Mouse (Mus musculus): ENCODE results near the gene Ank3. TPM values are rescaled to one million over a fixed set of nuclear protein-coding genes. Genes with fewer than 3 reads are reported as not detected.

Ank3 gene
- total and polyA plus RNA-seq, 2 experiments from 2014 or later = 66.6 to 253 TPM

GRCm38 (mm10) chr10:69452180-69452977 lies 53.8 kb downstream of the Ank3 start:
- peak overlapping the region; percentile 20; the same call in 1 of the 2 replicates for H3K4me2 ChIP-seq (ENCODE audit: low read depth, low read length, poor library complexity, severe bottlenecking)
- H3K36me3 ChIP-seq (ENCODE audit: insufficient read depth, low read length) = no peaks in the 10 kb centered on the region
- DNase-seq (ENCODE audit: low spot score) (peak; percentile 88), ATAC-seq (ENCODE audit: low FRiP score) (no peak)
- H3K4me1 ChIP-seq (ENCODE audit: insufficient read depth, low read length) = no peaks in the 10 kb centered on the region
- no peak overlapping the region for H3K27ac ChIP-seq (ENCODE audit: low read depth, low read length)
- no peak overlapping the region for H3K4me3 ChIP-seq (ENCODE audit: low read depth, low read length)
- no peaks in the 10 kb centered on the region for H3K27me3 ChIP-seq (ENCODE audit: insufficient read depth, low read length)
- peak; percentile 91 for TF ChIP-seq CTCF (IDR thresholded peaks at IDR 0.05)
- H3K9ac ChIP-seq (replicated peaks; ENCODE audit: low read length, poor library complexity, severe bottlenecking) = no peak overlapping the region
- no peaks in the 10 kb centered on the region for H3K9me3 ChIP-seq (ENCODE audit: low read length)
- WGBS = 46% methylated on average over 9 of the region's 9 CpGs

GRCm38 (mm10) chr10:69453531-69453930 lies 55.0 kb downstream of the Ank3 start:
- no peak overlapping the region for H3K4me2 ChIP-seq (ENCODE audit: low read depth, low read length, poor library complexity, severe bottlenecking)
- no peaks in the 10 kb centered on the region for H3K9me3 ChIP-seq (ENCODE audit: low read length)
- no peaks in the 10 kb centered on the region for H3K36me3 ChIP-seq (ENCODE audit: insufficient read depth, low read length)
- H3K4me3 ChIP-seq (ENCODE audit: low read depth, low read length) = no peak overlapping the region
- no peaks in the 10 kb centered on the region for H3K4me1 ChIP-seq (ENCODE audit: insufficient read depth, low read length)
- DNase-seq (ENCODE audit: low spot score) = no peak
- H3K27me3 ChIP-seq (ENCODE audit: insufficient read depth, low read length) = no peaks in the 10 kb centered on the region
- no peak for TF ChIP-seq CTCF (IDR thresholded peaks at IDR 0.05)
- 90% methylated on average over 6 of the region's 6 CpGs for WGBS
- no peak overlapping the region for H3K27ac ChIP-seq (ENCODE audit: low read depth, low read length)
- no peak overlapping the region for H3K9ac ChIP-seq (replicated peaks; ENCODE audit: low read length, poor library complexity, severe bottlenecking)
- ATAC-seq (ENCODE audit: low FRiP score) = no peak

GRCm38 (mm10) chr10:69454480-69454879 lies 55.9 kb downstream of the Ank3 start:
- no peaks in the 10 kb centered on the region for H3K4me1 ChIP-seq (ENCODE audit: insufficient read depth, low read length)
- H3K27me3 ChIP-seq (ENCODE audit: insufficient read depth, low read length) = no peaks in the 10 kb centered on the region
- no peak overlapping the region for H3K4me3 ChIP-seq (ENCODE audit: low read depth, low read length)
- 50% methylated on average over 7 of the region's 7 CpGs for WGBS
- ATAC-seq (ENCODE audit: low FRiP score) = no peak
- TF ChIP-seq CTCF (IDR thresholded peaks at IDR 0.05) = peak; percentile 67
- no peak overlapping the region for H3K27ac ChIP-seq (ENCODE audit: low read depth, low read length)
- no peaks in the 10 kb centered on the region for H3K36me3 ChIP-seq (ENCODE audit: insufficient read depth, low read length)
- peak; percentile 25 for DNase-seq (ENCODE audit: low spot score)
- no peak overlapping the region for H3K4me2 ChIP-seq (ENCODE audit: low read depth, low read length, poor library complexity, severe bottlenecking)
- no peaks in the 10 kb centered on the region for H3K9me3 ChIP-seq (ENCODE audit: low read length)
- H3K9ac ChIP-seq (replicated peaks; ENCODE audit: low read length, poor library complexity, severe bottlenecking) = no peak overlapping the region

- peak; percentile 15 for DNase-seq (ENCODE audit: low spot score)
- 31% methylated on average over 4 of the region's 4 CpGs for WGBS
- no peak for ATAC-seq (ENCODE audit: low FRiP score)
- Histone ChIP-seq H3K36me3 (ENCODE audit: insufficient read depth, low read length) (no peaks in the 10 kb centered on the region), H3K9me3 (ENCODE audit: low read length) (no peaks in the 10 kb centered on the region), H3K4me1 (ENCODE audit: insufficient read depth, low read length) (peaks cover 19% of the 10 kb centered on the region; the same call in 1 of the 2 replicates), H3K4me3 (ENCODE audit: low read depth, low read length) (no peak overlapping the region), H3K27ac (ENCODE audit: low read depth, low read length) (peak overlapping the region; percentile 81), H3K9ac (replicated peaks; ENCODE audit: low read length, poor library complexity, severe bottlenecking) (no peak overlapping the region), H3K27me3 (ENCODE audit: insufficient read depth, low read length) (no peaks in the 10 kb centered on the region), H3K4me2 (ENCODE audit: low read depth, low read length, poor library complexity, severe bottlenecking) (no peak overlapping the region)
- no peak for TF ChIP-seq CTCF (IDR thresholded peaks at IDR 0.05)
These were observed 66.3 kb downstream of the Ank3 start for GRCm38 (mm10) chr10:69464826-69465225.

GRCm38 (mm10) chr10:69465558-69466200 lies 67.1 kb downstream of the Ank3 start:
- Histone ChIP-seq H3K9me3 (ENCODE audit: low read length) (no peaks in the 10 kb centered on the region), H3K36me3 (ENCODE audit: insufficient read depth, low read length) (no peaks in the 10 kb centered on the region), H3K27ac (ENCODE audit: low read depth, low read length) (peak overlapping the region; percentile 92), H3K4me1 (ENCODE audit: insufficient read depth, low read length) (peaks cover 19% of the 10 kb centered on the region; the same call in 1 of the 2 replicates), H3K9ac (replicated peaks; ENCODE audit: low read length, poor library complexity, severe bottlenecking) (no peak overlapping the region), H3K4me3 (ENCODE audit: low read depth, low read length) (peak overlapping the region; percentile 17; the same call in 1 of the 2 replicates), H3K27me3 (ENCODE audit: insufficient read depth, low read length) (no peaks in the 10 kb centered on the region), H3K4me2 (ENCODE audit: low read depth, low read length, poor library complexity, severe bottlenecking) (peak overlapping the region; percentile 36)
- 18% methylated on average over 11 of the region's 11 CpGs for WGBS
- DNase-seq (ENCODE audit: low spot score) = peak; percentile 96
- ATAC-seq (ENCODE audit: low FRiP score) = peak; percentile 87
- no peak for TF ChIP-seq CTCF (IDR thresholded peaks at IDR 0.05)

- no peak overlapping the region for H3K4me3 ChIP-seq (ENCODE audit: low read depth, low read length)
- DNase-seq (ENCODE audit: low spot score) = peak; percentile 31
- H3K4me2 ChIP-seq (ENCODE audit: low read depth, low read length, poor library complexity, severe bottlenecking) = peak overlapping the region; percentile 36
- TF ChIP-seq CTCF (IDR thresholded peaks at IDR 0.05) = no peak
- no peaks in the 10 kb centered on the region for H3K27me3 ChIP-seq (ENCODE audit: insufficient read depth, low read length)
- H3K9me3 ChIP-seq (ENCODE audit: low read length) = no peaks in the 10 kb centered on the region
- WGBS = 18% methylated on average over 2 of the region's 2 CpGs
- no peak for ATAC-seq (ENCODE audit: low FRiP score)
- H3K4me1 ChIP-seq (ENCODE audit: insufficient read depth, low read length) = peaks cover 19% of the 10 kb centered on the region; the same call in 1 of the 2 replicates
- no peak overlapping the region for H3K9ac ChIP-seq (replicated peaks; ENCODE audit: low read length, poor library complexity, severe bottlenecking)
- no peaks in the 10 kb centered on the region for H3K36me3 ChIP-seq (ENCODE audit: insufficient read depth, low read length)
- peak overlapping the region; percentile 92 for H3K27ac ChIP-seq (ENCODE audit: low read depth, low read length)
These were observed 67.6 kb downstream of the Ank3 start for GRCm38 (mm10) chr10:69466201-69466585.
